In the genomic region with DNA sequence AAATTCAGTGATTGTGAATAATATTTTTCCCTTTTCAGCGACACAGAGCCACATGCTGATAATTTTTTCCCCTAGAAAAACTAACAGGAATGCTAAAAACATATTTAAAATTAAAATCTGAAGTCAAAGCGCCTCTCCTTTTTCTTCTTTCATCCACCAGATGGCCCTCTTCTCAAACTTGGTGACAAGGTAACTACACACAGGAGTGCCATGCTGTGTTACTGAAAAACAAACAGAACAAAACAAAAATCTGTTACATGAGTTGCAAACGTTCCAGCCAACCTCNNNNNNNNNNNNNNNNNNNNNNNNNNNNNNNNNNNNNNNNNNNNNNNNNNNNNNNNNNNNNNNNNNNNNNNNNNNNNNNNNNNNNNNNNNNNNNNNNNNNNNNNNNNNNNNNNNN, we compare ENCODE assay signal across 11 mouse cellular contexts. TPM values are rescaled to one million over a fixed set of nuclear protein-coding genes. Genes with fewer than 3 reads are reported as not detected.
DNase-seq lines count a peak whose midpoint lies in the region; ATAC-seq and TF ChIP-seq lines count a peak whose summit lies in the region.
"Had no signal": no experiment of that assay in that cellular context is flagged by ENCODE, and none has a peak within 500 bp of the region (broad histone marks: within the 10 kb centered on the region; RNA-seq: fewer than 3 reads in every experiment).

No protein-coding gene starts in this region.

- no peaks in the 10 kb centered on the region for H3K36me3 ChIP-seq in embryonic facial prominence, embryonic 11.5 days (replicated peaks; ENCODE audit: control insufficient read depth, insufficient read depth, low read depth, low read length)
- no peaks in the 10 kb centered on the region for H3K36me3 ChIP-seq in embryonic facial prominence, embryonic 10.5 days (replicated peaks)
- H3K36me3 ChIP-seq in CH12.LX (replicated peaks in 1 of 2; ENCODE audit: control insufficient read depth in 1 of 2, insufficient read depth in 1 of 2, low read length in 1 of 2), result no peaks in the 10 kb centered on the region
- H3K36me3 ChIP-seq: lung, embryonic 15.5 days had no signal

- H3K9ac ChIP-seq in embryonic facial prominence, embryonic 11.5 days (replicated peaks; ENCODE audit: low read length), result no peak overlapping the region
- no peak overlapping the region for H3K9ac ChIP-seq in CH12.LX (ENCODE audit: insufficient read depth, low read depth)
- H3K9ac ChIP-seq: lung, embryonic 15.5 days had no signal

- H3K4me1 ChIP-seq in embryonic facial prominence, embryonic 11.5 days (ENCODE audit: control insufficient read depth, insufficient read depth, low read length), result no peaks in the 10 kb centered on the region
- no peaks in the 10 kb centered on the region for H3K4me1 ChIP-seq in embryonic facial prominence, embryonic 10.5 days
- peaks cover 0 to 12% of the 10 kb centered on the region in 2 experiments; a peak in 1 of 4 replicates for H3K4me1 ChIP-seq in CH12.LX (ENCODE audit: control insufficient read depth in 1 of 2, insufficient read depth in 2 of 2)
- H3K4me1 ChIP-seq: lung, embryonic 15.5 days had no signal

- H3K4me2 ChIP-seq in embryonic facial prominence, embryonic 11.5 days (ENCODE audit: low read depth, low read length), result no peak overlapping the region
- no peak overlapping the region for H3K4me2 ChIP-seq in CH12.LX (ENCODE audit: insufficient read depth, low read depth, poor library complexity, severe bottlenecking)
- H3K4me2 ChIP-seq: lung, embryonic 15.5 days had no signal

- H3K27me3 ChIP-seq in embryonic facial prominence, embryonic 11.5 days (ENCODE audit: control insufficient read depth, insufficient read depth, low read length), result no peaks in the 10 kb centered on the region
- H3K27me3 ChIP-seq in embryonic facial prominence, embryonic 10.5 days (replicated peaks; ENCODE audit: low read depth, poor library complexity, severe bottlenecking), result no peaks in the 10 kb centered on the region
- no peaks in the 10 kb centered on the region for H3K27me3 ChIP-seq in CH12.LX (replicated peaks)
- H3K27me3 ChIP-seq: lung, embryonic 15.5 days had no signal

- no peak for TF ChIP-seq POLR2A in CH12.LX (IDR thresholded peaks at IDR 0.05; ENCODE audit: low read depth, low read length)

- H3K79me2 ChIP-seq in CH12.LX (replicated peaks; ENCODE audit: control insufficient read depth, extremely low read depth, insufficient read depth, poor library complexity, severe bottlenecking), result no peaks in the 10 kb centered on the region

- intact Hi-C loops in left cerebral cortex, postnatal 14 days (cut with DNase I), result loop anchor here (2.0 kb wide), 1 partner anchor 113 kb away; no protein-coding TSS in a partner anchor

- TF ChIP-seq EP300 in CH12.LX (IDR thresholded peaks at IDR 0.05; ENCODE audit: low read length), result no peak

- peak; percentile 63 for TF ChIP-seq RAD21 in CH12.LX (IDR thresholded peaks at IDR 0.05; ENCODE audit: low read depth, low read length)

- no peaks in the 10 kb centered on the region for H3K9me3 ChIP-seq in embryonic facial prominence, embryonic 11.5 days (replicated peaks; ENCODE audit: control insufficient read depth, low read length)
- no peaks in the 10 kb centered on the region for H3K9me3 ChIP-seq in embryonic facial prominence, embryonic 10.5 days
- no peaks in the 10 kb centered on the region for H3K9me3 ChIP-seq in CH12.LX (replicated peaks; ENCODE audit: low read length)
- H3K9me3 ChIP-seq: lung, embryonic 15.5 days had no signal

- TF ChIP-seq CTCF in CH12.LX (conservative IDR thresholded peaks at IDR 0.05 in 1 of 2, IDR thresholded peaks at IDR 0.05 in 1 of 2; ENCODE audit: low read depth in 2 of 2, low read length in 2 of 2), result peak; percentile 12 to 70; a peak in 2 of 4 replicates

- H3K27ac ChIP-seq in embryonic facial prominence, embryonic 11.5 days (replicated peaks; ENCODE audit: low read depth, low read length), result no peak overlapping the region
- H3K27ac ChIP-seq in embryonic facial prominence, embryonic 10.5 days (replicated peaks), result no peak overlapping the region
- H3K27ac ChIP-seq in CH12.LX (ENCODE audit: insufficient read depth, low read depth), result no peak overlapping the region
- H3K27ac ChIP-seq: lung, embryonic 15.5 days had no signal

- H3K4me3 ChIP-seq in embryonic facial prominence, embryonic 11.5 days (ENCODE audit: low read depth, low read length), result no peak overlapping the region
- H3K4me3 ChIP-seq in embryonic facial prominence, embryonic 10.5 days, result no peak overlapping the region
- H3K4me3 ChIP-seq in CH12.LX (replicated peaks in 1 of 3; ENCODE audit: low read depth in 2 of 3, low read length in 2 of 3, poor library complexity in 1 of 3), result no peak overlapping the region
- H3K4me3 ChIP-seq: lung, embryonic 15.5 days had no signal

- no peak for ATAC-seq in embryonic facial prominence, embryonic 11.5 days (replicated peaks; ENCODE audit: insufficient number of reproducible peaks, low FRiP score, low TSS enrichment, low read depth)
- ATAC-seq: CD4-positive, CD25-positive, alpha-beta regulatory T cell, adult 4 months had no signal

- dilution Hi-C loops in CH12.LX (cut with MboI; ENCODE audit: extremely low pct_ligation_motif_present, extremely low pct_unique_long_range_greater_than_20kb, low sequenced_read_pairs), result no loop called here

- in situ Hi-C loops in CH12.LX (cut with MboI; ENCODE audit: low pct_ligation_motif_present, low pct_unique_long_range_greater_than_20kb, low sequenced_read_pairs), result loop anchor here (25.0 kb wide), 1 partner anchor 103 kb away; no protein-coding TSS in a partner anchor

- WGBS in embryonic facial prominence, embryonic 11.5 days, result 25% methylated on average over 3 of the region's 3 CpGs
- 26% methylated on average over 3 of the region's 3 CpGs for WGBS in embryonic facial prominence, embryonic 10.5 days

- DNase-seq in embryonic facial prominence, embryonic 11.5 days (ENCODE audit: low spot score), result peak; percentile 55
- DNase-seq in embryonic facial prominence, embryonic 10.5 days (ENCODE audit: low spot score), result no peak
- peak; percentile 20 to 50 for DNase-seq in left cerebral cortex, postnatal 14 days (ENCODE audit: low spot score in 2 of 2)
- DNase-seq in left cerebral cortex, adult 18-20 months (ENCODE audit: low spot score in 2 of 2), result no peak
- DNase-seq in CH12.LX (ENCODE audit: extremely low read depth), result peak; percentile 40
- DNase-seq in embryo, embryonic 10 days (ENCODE audit: low spot score), result peak; percentile 43
- DNase-seq in gastrocnemius, postnatal 4 days (ENCODE audit: low spot score in 2 of 2), result no peak
- no peak for DNase-seq in lung, postnatal 14 days

TF ChIP-seq in CH12.LX, 34 proteins besides CTCF, POLR2A, EP300 and RAD21:
- TF ChIP-seq ZNF384 (IDR thresholded peaks at IDR 0.05; ENCODE audit: low read depth, low read length) (no peak), JUND (conservative IDR thresholded peaks at IDR 0.05; ENCODE audit: low read depth, low read length) (no peak), ZMIZ1 (IDR thresholded peaks at IDR 0.05; ENCODE audit: low read depth, low read length) (no peak), MAX (IDR thresholded peaks at IDR 0.05; ENCODE audit: low read length) (no peak), POLR2AphosphoS2 (IDR thresholded peaks at IDR 0.05; ENCODE audit: low read depth, low read length) (no peak), GABPA (IDR thresholded peaks at IDR 0.05; ENCODE audit: insufficient replicate concordance, low read depth, low read length) (no peak), ZKSCAN1 (IDR thresholded peaks at IDR 0.05; ENCODE audit: borderline replicate concordance, low read depth, low read length) (no peak), UBTF (IDR thresholded peaks at IDR 0.05; ENCODE audit: low read depth, low read length) (no peak), USF2 (conservative IDR thresholded peaks at IDR 0.05; ENCODE audit: low read depth, low read length) (no peak), MXI1 (IDR thresholded peaks at IDR 0.05; ENCODE audit: low read depth, low read length) (no peak), TBP (conservative IDR thresholded peaks at IDR 0.05; ENCODE audit: low read depth, low read length) (no peak), TCF12 (IDR thresholded peaks at IDR 0.05; ENCODE audit: low read depth, low read length) (no peak), SMC3 (IDR thresholded peaks at IDR 0.05; ENCODE audit: low read depth, low read length) (peak; percentile 72), MAFK (IDR thresholded peaks at IDR 0.05; ENCODE audit: insufficient replicate concordance, low read length) (no peak), ELF1 (IDR thresholded peaks at IDR 0.05; ENCODE audit: low read depth, low read length) (no peak), NRF1 (IDR thresholded peaks at IDR 0.05; ENCODE audit: low read depth, low read length) (no peak), ZC3H11A (IDR thresholded peaks at IDR 0.05; ENCODE audit: low read depth, low read length) (peak; percentile 19; the same call in 1 of the 2 replicates), USF1 (IDR thresholded peaks at IDR 0.05; ENCODE audit: low read depth, low read length) (no peak), IRF4 (IDR thresholded peaks at IDR 0.05; ENCODE audit: low read depth, low read length) (no peak), CHD2 (IDR thresholded peaks at IDR 0.05; ENCODE audit: low read length) (no peak), MEF2A (IDR thresholded peaks at IDR 0.05; ENCODE audit: borderline replicate concordance, low read depth, low read length) (no peak), MYC (IDR thresholded peaks at IDR 0.05; ENCODE audit: low read depth, low read length) (0 out of 2 replicates have a peak, but pooled peaks have one; percentile 16), BHLHE40 (IDR thresholded peaks at IDR 0.05; ENCODE audit: low read depth, low read length) (no peak), HCFC1 (IDR thresholded peaks at IDR 0.05; ENCODE audit: low read depth, low read length) (no peak), PAX5 (IDR thresholded peaks at IDR 0.05; ENCODE audit: low read length) (no peak), MAZ (IDR thresholded peaks at IDR 0.05; ENCODE audit: low read depth, low read length) (no peak)

RNA-seq across cellular contexts. Expression of a gene that starts 29.8 kb away (rescaled TPM):
- not detected in 2 replicates for polyA plus RNA-seq in embryonic facial prominence, embryonic 11.5 days (2014; fragmentation: Nextera tagmentation; extraction: Ambion mirVana)
- polyA plus RNA-seq in embryonic facial prominence, embryonic 10.5 days (2016; fragmentation: Nextera tagmentation; extraction: Ambion mirVana), result not detected in 2 replicates
- total RNA-seq in left cerebral cortex, postnatal 14 days (2021), result not detected
- total RNA-seq in left cerebral cortex, adult 18-20 months (2021), result not detected
- not detected in 2 replicates for total RNA-seq in CH12.LX (2012; rRNA removed)
- not detected in 2 replicates for total RNA-seq in CH12.LX (2014; rRNA removed)
- polyA plus RNA-seq in CH12.LX (2012; ENCODE audit: insufficient read length, low read depth), result not detected in 2 replicates
- not detected for total RNA-seq in gastrocnemius, postnatal 4 days (2021)
- polyA plus RNA-seq: large intestine, adult 2 months; lung, embryonic 15.5 days had no signal

Comparison
In these comparisons a context has a peak if more than half of its experiments do, and no peak if none do; other contexts are left out.
1. DNase-seq: peak in embryonic facial prominence, embryonic 11.5 days (single experiment), left cerebral cortex, postnatal 14 days (2 of 2), CH12.LX (single experiment) and embryo, embryonic 10 days (single experiment); none in embryonic facial prominence, embryonic 10.5 days (single experiment), left cerebral cortex, adult 18-20 months (0 of 2), gastrocnemius, postnatal 4 days (0 of 2) and lung, postnatal 14 days (single experiment).